8 mouse cellular contexts compared by ENCODE assay signal in genomic region chr10:75667115-75667910, GRCm38 (mm10). TPM values are rescaled to one million over a fixed set of nuclear protein-coding genes. Genes with fewer than 3 reads are reported as not detected.
DNase-seq lines count a peak whose midpoint lies in the region; ATAC-seq and TF ChIP-seq lines count a peak whose summit lies in the region.

No protein-coding gene starts in this region.

- peak; percentile 73; the same call in 1 of the 2 replicates for ATAC-seq in embryonic facial prominence, embryonic 13.5 days (ENCODE audit: insufficient number of reproducible peaks, insufficient read depth, low FRiP score, low TSS enrichment, low read depth)
- ATAC-seq in limb, embryonic 14.5 days (ENCODE audit: low FRiP score, low read depth) = peak; percentile 66
- ATAC-seq in midbrain, embryonic 15.5 days (replicated peaks) = peak; percentile 76

- H3K9me3 ChIP-seq in embryonic facial prominence, embryonic 13.5 days = no peaks in the 10 kb centered on the region
- no peaks in the 10 kb centered on the region for H3K9me3 ChIP-seq in limb, embryonic 14.5 days (ENCODE audit: control insufficient read depth, low read length)
- H3K9me3 ChIP-seq in midbrain, embryonic 15.5 days = no peaks in the 10 kb centered on the region

- peaks cover 41% of the 10 kb centered on the region for H3K36me3 ChIP-seq in embryonic facial prominence, embryonic 13.5 days
- peaks cover 12% of the 10 kb centered on the region; the same call in 1 of the 2 replicates for H3K36me3 ChIP-seq in limb, embryonic 14.5 days (ENCODE audit: control insufficient read depth, insufficient read depth, low read length)
- H3K36me3 ChIP-seq in midbrain, embryonic 15.5 days (replicated peaks) = 0 out of 2 replicates have a peak, but pooled peaks cover 2% of the 10 kb centered on the region

- peaks cover 17% of the 10 kb centered on the region for H3K27me3 ChIP-seq in embryonic facial prominence, embryonic 13.5 days
- H3K27me3 ChIP-seq in limb, embryonic 14.5 days (ENCODE audit: control insufficient read depth, insufficient read depth, low read length) = no peaks in the 10 kb centered on the region
- H3K27me3 ChIP-seq in midbrain, embryonic 15.5 days (replicated peaks) = peaks cover 11% of the 10 kb centered on the region

- peaks cover 21% of the 10 kb centered on the region for H3K4me1 ChIP-seq in embryonic facial prominence, embryonic 13.5 days
- peaks cover 5% of the 10 kb centered on the region; the same call in 1 of the 2 replicates for H3K4me1 ChIP-seq in limb, embryonic 14.5 days (ENCODE audit: control insufficient read depth, insufficient read depth, low read length)
- peaks cover 23% of the 10 kb centered on the region for H3K4me1 ChIP-seq in midbrain, embryonic 15.5 days

- H3K27ac ChIP-seq in embryonic facial prominence, embryonic 13.5 days = peak overlapping the region; percentile 77
- peak overlapping the region; percentile 55 for H3K27ac ChIP-seq in limb, embryonic 14.5 days (replicated peaks; ENCODE audit: low read depth, low read length)
- H3K27ac ChIP-seq in midbrain, embryonic 15.5 days = peak overlapping the region; percentile 67

- no peak for TF ChIP-seq POLR2A in limb, embryonic 14.5 days (IDR thresholded peaks at IDR 0.05; ENCODE audit: borderline replicate concordance, extremely low read depth, insufficient read depth, insufficient read length)

- peak overlapping the region; percentile 83 for H3K9ac ChIP-seq in embryonic facial prominence, embryonic 13.5 days
- H3K9ac ChIP-seq in limb, embryonic 14.5 days (ENCODE audit: low read depth, low read length, severe bottlenecking) = peak overlapping the region; percentile 73
- H3K9ac ChIP-seq in midbrain, embryonic 15.5 days = peak overlapping the region; percentile 55

- DNase-seq in 416B (ENCODE audit: low read depth) = peak; percentile 66
- peak; percentile 76 to 82 for DNase-seq in adrenal gland, postnatal 36 days
- peak; percentile 85 for DNase-seq in heart, adult 18-20 months
- peak; percentile 62 for DNase-seq in kidney, adult 18-20 months
- DNase-seq in limb, embryonic 14.5 days (ENCODE audit: low spot score) = peak; percentile 53
- peak; percentile 78 to 84 for DNase-seq in spleen, postnatal 10 days (ENCODE audit: low spot score in 2 of 2)

- peak overlapping the region; percentile 68 for H3K4me3 ChIP-seq in embryonic facial prominence, embryonic 13.5 days
- H3K4me3 ChIP-seq in limb, embryonic 14.5 days (replicated peaks; ENCODE audit: low read length) = peak overlapping the region; percentile 70
- H3K4me3 ChIP-seq in midbrain, embryonic 15.5 days = peak overlapping the region; percentile 45

- WGBS in embryonic facial prominence, embryonic 13.5 days = under 1% methylated on average over 62 of the region's 63 CpGs
- WGBS in limb, embryonic 14.5 days = under 1% methylated on average over 60 of the region's 63 CpGs
- WGBS in midbrain, embryonic 15.5 days = 0% methylated on average over 63 of the region's 63 CpGs

- peak overlapping the region; percentile 96 for H3K4me2 ChIP-seq in embryonic facial prominence, embryonic 13.5 days
- peak overlapping the region; percentile 97 for H3K4me2 ChIP-seq in limb, embryonic 14.5 days (replicated peaks; ENCODE audit: low read depth, low read length, severe bottlenecking)
- peak overlapping the region; percentile 94 for H3K4me2 ChIP-seq in midbrain, embryonic 15.5 days

RNA-seq across cellular contexts. Expression of gene Susd2, which starts 23.5 kb away (rescaled TPM):
- total RNA-seq in adrenal gland, postnatal 36 days (2021) = 10 to 100 TPM in 1 of 2 experiments, 1 to 10 TPM in 1; 9.7 to 11.0 TPM
- 1.6 and 2.8 TPM in 2 replicates for polyA plus RNA-seq in embryonic facial prominence, embryonic 13.5 days (2015; fragmentation: Nextera tagmentation; extraction: Ambion mirVana)
- total RNA-seq in heart, adult 18-20 months (2021) = 1 to 10 TPM; 1.5 to 1.8 TPM
- 5.3 and 5.9 TPM in 2 replicates for polyA plus RNA-seq in limb, embryonic 14.5 days (2012; rRNA removed)
- 5.2 and 6.3 TPM in 2 replicates for polyA plus RNA-seq in limb, embryonic 14.5 days (2014; fragmentation: Nextera tagmentation; extraction: Ambion mirVana)
- polyA plus RNA-seq in midbrain, embryonic 15.5 days (2015; fragmentation: Nextera tagmentation; extraction: Ambion mirVana) = 3.0 and 4.1 TPM in 2 replicates

Comparison
In these comparisons a context has a peak if more than half of its experiments do, and no peak if none do; other contexts are left out.
1. Peak in every context shown above with its lines: DNase-seq, ATAC-seq, H3K4me3 ChIP-seq and H3K27ac ChIP-seq.